Mouse (Mus musculus): ENCODE measurements around the gene Ets2. TPM values are rescaled to one million over a fixed set of nuclear protein-coding genes. Genes with fewer than 3 reads are reported as not detected.

Ets2 gene
- total and polyA plus RNA-seq, 3 experiments: 47.2 to 70.6 (median 50.3) TPM

- Histone ChIP-seq H3K79me2 (replicated peaks; ENCODE audit: control insufficient read depth, insufficient read depth, low read length) (no peaks in the 10 kb centered on the region), H3K9ac (ENCODE audit: low read depth, low read length) (no peak overlapping the region), H3K4me1 (ENCODE audit: control insufficient read depth, insufficient read depth, low read length) (peaks cover 17% of the 10 kb centered on the region), H3K4me3 (no peak overlapping the region), H3K27me3 (ENCODE audit: control insufficient read depth, insufficient read depth, low read length) (no peaks in the 10 kb centered on the region), H3K27ac (no peak overlapping the region; the same call in 1 of the 2 replicates), H3K36me3 (ENCODE audit: control insufficient read depth, insufficient read depth, low read length) (peaks cover 2% of the 10 kb centered on the region)
- TF ChIP-seq POLR2A (IDR thresholded peaks at IDR 0.05; ENCODE audit: insufficient read depth, low read depth, low read length) (no peak), EP300 (IDR thresholded peaks at IDR 0.05; ENCODE audit: insufficient read depth, low read depth, low read length) (no peak), CTCF (IDR thresholded peaks at IDR 0.05) (no peak)
- intact Hi-C loops (cut with DNase I): loop anchor here (10.0 kb wide), 1 partner anchor 120 kb away; no protein-coding TSS in a partner anchor
- no peak for DNase-seq
- WGBS: 84% methylated on average over 8 of the region's 8 CpGs
Observed at GRCm38 (mm10) chr16:95744771-95745170, 42.9 kb downstream of the Ets2 start.

- Histone ChIP-seq H3K9ac (ENCODE audit: low read depth, low read length) (no peak overlapping the region), H3K79me2 (replicated peaks; ENCODE audit: control insufficient read depth, insufficient read depth, low read length) (no peaks in the 10 kb centered on the region), H3K27ac (peak overlapping the region; percentile 34), H3K4me1 (ENCODE audit: control insufficient read depth, insufficient read depth, low read length) (peaks cover 19% of the 10 kb centered on the region), H3K4me3 (no peak overlapping the region), H3K27me3 (ENCODE audit: control insufficient read depth, insufficient read depth, low read length) (no peaks in the 10 kb centered on the region), H3K36me3 (ENCODE audit: control insufficient read depth, insufficient read depth, low read length) (peaks cover 5% of the 10 kb centered on the region)
- DNase-seq: no peak
- 56% methylated on average over 3 of the region's 3 CpGs for WGBS
- no peak for TF ChIP-seq EP300 (IDR thresholded peaks at IDR 0.05; ENCODE audit: insufficient read depth, low read depth, low read length)
- no peak for TF ChIP-seq CTCF (IDR thresholded peaks at IDR 0.05)
- no peak for TF ChIP-seq POLR2A (IDR thresholded peaks at IDR 0.05; ENCODE audit: insufficient read depth, low read depth, low read length)
- intact Hi-C loops (cut with DNase I): loop anchor here (10.0 kb wide), 1 partner anchor 119 kb away; no protein-coding TSS in a partner anchor
Observed at GRCm38 (mm10) chr16:95745685-95746084, 43.8 kb downstream of the Ets2 start.

GRCm38 (mm10) chr16:95746565-95746964 is 44.7 kb downstream of the Ets2 start:
- H3K27ac ChIP-seq: peak overlapping the region; percentile 34
- WGBS: 56% methylated on average over 2 of the region's 2 CpGs
- intact Hi-C loops (cut with DNase I): loop anchor here (10.0 kb wide), 1 partner anchor 118 kb away; no protein-coding TSS in a partner anchor

GRCm38 (mm10) chr16:95749291-95750103 is 47.6 kb downstream of the Ets2 start:
- H3K4me1 ChIP-seq (ENCODE audit: control insufficient read depth, insufficient read depth, low read length): peaks cover 23% of the 10 kb centered on the region
- TF ChIP-seq EP300 (IDR thresholded peaks at IDR 0.05; ENCODE audit: insufficient read depth, low read depth, low read length) (no peak), CTCF (IDR thresholded peaks at IDR 0.05) (peak; percentile 25; the same call in 1 of the 2 replicates), POLR2A (IDR thresholded peaks at IDR 0.05; ENCODE audit: insufficient read depth, low read depth, low read length) (no peak)
- peaks cover 10% of the 10 kb centered on the region for H3K36me3 ChIP-seq (ENCODE audit: control insufficient read depth, insufficient read depth, low read length)
- no peak overlapping the region for H3K4me3 ChIP-seq
- no peaks in the 10 kb centered on the region for H3K79me2 ChIP-seq (replicated peaks; ENCODE audit: control insufficient read depth, insufficient read depth, low read length)
- peak overlapping the region; percentile 75 for H3K27ac ChIP-seq
- no peak for DNase-seq
- no peaks in the 10 kb centered on the region for H3K27me3 ChIP-seq (ENCODE audit: control insufficient read depth, insufficient read depth, low read length)
- H3K9ac ChIP-seq (ENCODE audit: low read depth, low read length): no peak overlapping the region
- intact Hi-C loops (cut with DNase I): loop anchor here (2.0 to 10.0 kb wide), 4 partner anchors 83 to 315 kb away; no protein-coding TSS in a partner anchor
- 36% methylated on average over 12 of the region's 12 CpGs for WGBS

More at GRCm38 (mm10) chr16:95746565-95746964, 44.7 kb downstream of the Ets2 start:
- H3K36me3 ChIP-seq (ENCODE audit: control insufficient read depth, insufficient read depth, low read length): peaks cover 5% of the 10 kb centered on the region
- no peak overlapping the region for H3K9ac ChIP-seq (ENCODE audit: low read depth, low read length)
- no peaks in the 10 kb centered on the region for H3K79me2 ChIP-seq (replicated peaks; ENCODE audit: control insufficient read depth, insufficient read depth, low read length)
- no peak for DNase-seq
- no peaks in the 10 kb centered on the region for H3K27me3 ChIP-seq (ENCODE audit: control insufficient read depth, insufficient read depth, low read length)
- TF ChIP-seq CTCF (IDR thresholded peaks at IDR 0.05): no peak
- TF ChIP-seq POLR2A (IDR thresholded peaks at IDR 0.05; ENCODE audit: insufficient read depth, low read depth, low read length): no peak
- TF ChIP-seq EP300 (IDR thresholded peaks at IDR 0.05; ENCODE audit: insufficient read depth, low read depth, low read length): no peak
- H3K4me1 ChIP-seq (ENCODE audit: control insufficient read depth, insufficient read depth, low read length): peaks cover 22% of the 10 kb centered on the region
- no peak overlapping the region for H3K4me3 ChIP-seq

- intact Hi-C loops (cut with DNase I): loop anchor here (2.0 to 10.0 kb wide), 3 partner anchors 83 to 315 kb away; no protein-coding TSS in a partner anchor
- DNase-seq: peak; percentile 53 to 59
- Histone ChIP-seq H3K9ac (ENCODE audit: low read depth, low read length) (no peak overlapping the region), H3K27ac (peak overlapping the region; percentile 75), H3K36me3 (ENCODE audit: control insufficient read depth, insufficient read depth, low read length) (peaks cover 10% of the 10 kb centered on the region), H3K27me3 (ENCODE audit: control insufficient read depth, insufficient read depth, low read length) (no peaks in the 10 kb centered on the region), H3K4me1 (ENCODE audit: control insufficient read depth, insufficient read depth, low read length) (peaks cover 23% of the 10 kb centered on the region), H3K4me3 (no peak overlapping the region), H3K79me2 (replicated peaks; ENCODE audit: control insufficient read depth, insufficient read depth, low read length) (no peaks in the 10 kb centered on the region)
- 0 out of 2 replicates have a peak, but pooled peaks have one; percentile 9 for TF ChIP-seq POLR2A (IDR thresholded peaks at IDR 0.05; ENCODE audit: insufficient read depth, low read depth, low read length)
- no peak for TF ChIP-seq EP300 (IDR thresholded peaks at IDR 0.05; ENCODE audit: insufficient read depth, low read depth, low read length)
- WGBS: 42% methylated on average over 6 of the region's 6 CpGs
Observed at GRCm38 (mm10) chr16:95750211-95750629, 48.3 kb downstream of the Ets2 start.
